Mouse (Mus musculus): ENCODE data around the gene Eml4.

The Eml4 gene

GRCm38 (mm10) chr17:83378444-83378762, 27.7 kb downstream of the Eml4 start:
- DNase-seq (ENCODE audit: extremely low spot score, low read depth, low spot score) = no peak

- no peak for DNase-seq (ENCODE audit: extremely low spot score, low read depth, low spot score)
Measured at GRCm38 (mm10) chr17:83379366-83379765, 28.6 kb downstream of the Eml4 start.

DNA sequence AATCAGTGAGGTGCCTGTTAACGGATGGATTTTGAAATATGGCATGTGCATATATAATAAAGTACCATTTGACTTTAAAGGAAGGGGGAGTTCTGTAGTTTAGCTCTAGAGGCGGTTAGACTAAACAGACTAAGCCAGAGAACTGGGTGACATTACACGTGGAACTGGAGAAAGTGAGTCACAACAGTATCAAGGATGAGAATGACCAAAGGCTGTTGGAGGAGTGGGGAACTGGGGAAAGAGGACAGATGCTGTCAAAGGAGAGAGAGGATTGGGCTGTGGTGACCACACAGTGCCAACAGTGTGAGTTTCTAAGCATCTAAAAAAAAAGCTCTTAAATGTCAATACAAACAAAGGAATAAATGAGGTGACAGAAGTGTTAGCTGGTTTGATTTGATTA, 29.1 kb downstream of the Eml4 start:
- no peak for DNase-seq (ENCODE audit: extremely low spot score, low read depth, low spot score)

- DNase-seq (ENCODE audit: extremely low spot score, low read depth, low spot score) = no peak
Measured at GRCm38 (mm10) chr17:83382752-83383151, 32.0 kb downstream of the Eml4 start.

- DNase-seq (ENCODE audit: extremely low spot score, low read depth, low spot score) = no peak
Measured at GRCm38 (mm10) chr17:83384981-83385380, 34.2 kb downstream of the Eml4 start.

- DNase-seq (ENCODE audit: extremely low spot score, low read depth, low spot score) = no peak
Measured at GRCm38 (mm10) chr17:83387161-83387560, 36.4 kb downstream of the Eml4 start.

DNA sequence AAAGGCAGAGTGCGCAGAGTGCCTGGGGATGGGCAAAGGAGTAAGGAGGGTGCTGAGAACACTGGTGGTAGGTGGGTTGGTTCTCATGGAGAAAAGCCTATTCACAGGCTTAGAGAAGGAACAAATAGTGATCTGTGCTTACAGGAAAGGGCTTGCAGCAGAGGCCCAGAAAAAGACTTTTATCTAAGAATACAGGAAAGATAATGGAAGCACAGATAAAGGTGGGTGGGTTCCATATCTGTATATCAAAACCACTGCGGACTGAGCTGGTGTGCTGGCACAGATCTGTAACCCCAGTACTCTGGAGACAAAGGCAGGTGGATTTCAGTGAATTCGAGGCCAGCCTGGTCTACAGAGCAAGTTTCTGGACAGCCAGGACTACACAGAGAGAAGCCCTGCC, 43.3 kb downstream of the Eml4 start:
- DNase-seq (ENCODE audit: extremely low spot score, low read depth, low spot score) = no peak

DNA sequence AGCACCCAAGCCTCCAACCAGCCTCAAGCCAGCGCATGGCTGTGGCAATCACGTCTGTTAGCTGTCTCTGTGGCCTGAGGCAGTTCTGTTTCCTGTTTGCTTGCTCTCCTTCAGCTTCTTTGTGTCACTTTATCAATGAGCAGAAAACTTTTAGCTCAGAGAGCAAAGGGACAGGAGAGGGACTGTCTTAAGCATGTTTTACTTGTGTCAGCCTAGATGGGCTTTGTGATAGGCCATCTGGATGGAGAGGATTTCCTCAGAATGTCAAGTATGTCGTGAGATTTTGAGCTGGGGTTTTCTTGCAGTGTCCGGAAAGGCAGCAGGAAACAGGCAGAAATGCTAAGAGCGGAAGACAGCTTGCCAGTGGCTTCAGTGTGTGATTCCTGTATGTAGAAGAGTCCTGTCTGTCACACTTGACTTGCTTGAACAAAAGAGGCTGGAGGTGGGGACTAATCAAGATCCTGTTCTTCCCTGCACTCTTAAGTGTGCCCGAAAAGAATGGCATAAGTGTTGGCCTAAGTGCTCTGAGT, 46.9 kb downstream of the Eml4 start:
- DNase-seq (ENCODE audit: extremely low spot score, low read depth, low spot score) = no peak

DNA sequence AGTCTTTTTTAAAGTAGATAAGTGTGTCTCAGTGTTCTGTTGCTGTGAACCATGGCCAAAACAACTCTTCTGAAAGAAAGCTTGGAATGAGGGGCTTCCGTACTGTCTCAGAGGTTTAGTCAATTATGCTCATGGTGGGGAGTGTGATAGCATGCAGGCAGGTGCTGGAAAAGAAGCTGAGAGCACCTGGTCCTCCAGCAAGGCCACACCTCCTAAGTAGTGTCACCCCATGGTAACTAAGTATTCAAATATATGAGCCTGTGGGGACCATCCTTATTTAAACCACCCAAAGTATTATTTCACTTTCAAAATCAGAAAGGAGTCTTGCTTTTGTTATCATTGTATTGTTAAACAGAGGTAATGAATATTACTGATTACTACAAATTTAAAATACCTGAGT, 48.0 kb downstream of the Eml4 start:
- no peak for DNase-seq (ENCODE audit: extremely low spot score, low read depth, low spot score)

- no peak for DNase-seq (ENCODE audit: extremely low spot score, low read depth, low spot score)
Measured at GRCm38 (mm10) chr17:83430607-83431006, 79.9 kb downstream of the Eml4 start.

DNA sequence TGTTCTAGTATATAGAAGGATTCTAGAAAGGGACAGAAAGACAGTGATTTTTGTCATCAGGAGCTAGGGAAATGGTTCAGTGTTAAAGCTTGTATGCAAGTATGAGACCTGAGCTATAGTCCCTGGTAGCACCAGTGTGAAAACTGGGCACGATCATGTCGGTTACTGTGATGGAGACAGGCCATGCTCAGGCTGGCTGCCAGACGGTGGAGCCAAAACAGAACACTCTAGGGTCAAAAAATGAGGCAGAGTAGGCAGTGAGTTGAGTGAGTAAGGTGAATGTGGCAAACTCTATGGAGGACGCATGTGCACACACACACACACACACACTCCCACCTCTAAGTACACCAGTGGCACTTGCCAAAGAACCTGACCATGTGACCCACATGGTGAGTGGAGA, 92.7 kb downstream of the Eml4 start:
- no peak for DNase-seq (ENCODE audit: extremely low spot score, low read depth, low spot score)

DNA sequence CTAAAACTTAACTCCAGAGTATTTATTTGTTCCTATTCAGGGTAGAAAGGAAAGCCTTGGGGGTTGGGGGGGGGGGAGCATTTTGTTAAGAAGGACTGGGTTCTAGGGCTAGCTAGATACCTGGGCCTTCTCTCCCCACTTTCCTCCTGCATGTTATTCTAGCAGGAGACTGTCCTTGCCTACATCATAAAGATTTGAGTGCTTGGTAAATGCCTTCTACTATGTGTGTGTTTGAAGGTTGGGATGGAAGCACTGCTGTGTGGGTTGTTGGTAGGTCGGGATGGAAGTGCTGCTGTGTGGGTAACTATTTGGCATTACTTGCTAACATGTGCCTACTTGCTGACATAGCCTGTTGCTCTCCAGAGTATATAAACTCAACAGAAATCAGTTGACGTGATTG, 98.9 kb downstream of the Eml4 start:
- no peak for DNase-seq (ENCODE audit: extremely low spot score, low read depth, low spot score)

DNA sequence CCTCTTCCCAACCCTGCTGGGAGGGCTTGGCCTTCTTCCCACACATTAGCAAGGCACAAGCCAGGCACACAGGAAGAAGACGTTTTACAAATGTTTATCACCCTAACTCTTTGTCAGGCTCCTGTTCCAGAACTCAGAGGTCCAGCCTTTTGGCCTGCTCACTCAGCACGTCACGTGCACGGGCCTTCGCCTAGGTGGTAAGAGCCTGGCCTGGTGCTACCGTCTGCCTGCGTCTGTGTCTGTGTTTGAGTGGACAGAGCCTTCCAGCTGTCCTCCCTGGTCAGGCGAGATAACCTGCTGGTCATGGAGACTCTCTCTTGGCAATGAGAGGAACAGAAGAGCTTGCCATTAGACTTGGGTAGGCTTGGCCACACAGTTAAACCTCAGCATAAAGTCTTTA, 100.6 kb downstream of the Eml4 start:
- DNase-seq (ENCODE audit: extremely low spot score, low read depth, low spot score) = no peak

GRCm38 (mm10) chr17:83451796-83452195, 101.1 kb downstream of the Eml4 start:
- DNase-seq (ENCODE audit: extremely low spot score, low read depth, low spot score) = no peak

- DNase-seq (ENCODE audit: extremely low spot score, low read depth, low spot score) = no peak
Measured at GRCm38 (mm10) chr17:83452451-83452850, 101.7 kb downstream of the Eml4 start.

DNA sequence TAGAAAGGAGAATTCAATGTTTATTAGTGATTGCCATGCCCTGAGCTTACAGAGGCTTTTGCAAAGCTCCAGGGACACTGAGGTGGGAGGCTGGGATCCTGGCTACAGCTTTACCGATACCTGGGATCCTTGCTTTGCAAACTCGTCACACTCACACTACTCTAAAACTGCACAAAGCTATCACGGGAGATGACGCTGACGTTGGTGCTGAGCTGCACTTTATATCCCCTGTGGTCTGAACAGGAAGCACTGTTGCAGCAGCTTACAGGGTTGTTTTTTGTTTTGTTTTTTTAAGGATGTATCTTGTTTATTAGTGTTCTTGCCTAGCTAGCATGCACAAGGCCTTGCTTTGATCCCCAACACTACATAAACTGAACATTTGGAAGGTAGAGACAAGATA, 102.9 kb downstream of the Eml4 start:
- DNase-seq (ENCODE audit: extremely low spot score, low read depth, low spot score) = no peak

GRCm38 (mm10) chr17:83457271-83457670, 106.5 kb downstream of the Eml4 start:
- DNase-seq (ENCODE audit: extremely low spot score, low read depth, low spot score) = no peak

- DNase-seq (ENCODE audit: extremely low spot score, low read depth, low spot score) = no peak
Measured at GRCm38 (mm10) chr17:83465969-83466368, 115.2 kb downstream of the Eml4 start.

DNA sequence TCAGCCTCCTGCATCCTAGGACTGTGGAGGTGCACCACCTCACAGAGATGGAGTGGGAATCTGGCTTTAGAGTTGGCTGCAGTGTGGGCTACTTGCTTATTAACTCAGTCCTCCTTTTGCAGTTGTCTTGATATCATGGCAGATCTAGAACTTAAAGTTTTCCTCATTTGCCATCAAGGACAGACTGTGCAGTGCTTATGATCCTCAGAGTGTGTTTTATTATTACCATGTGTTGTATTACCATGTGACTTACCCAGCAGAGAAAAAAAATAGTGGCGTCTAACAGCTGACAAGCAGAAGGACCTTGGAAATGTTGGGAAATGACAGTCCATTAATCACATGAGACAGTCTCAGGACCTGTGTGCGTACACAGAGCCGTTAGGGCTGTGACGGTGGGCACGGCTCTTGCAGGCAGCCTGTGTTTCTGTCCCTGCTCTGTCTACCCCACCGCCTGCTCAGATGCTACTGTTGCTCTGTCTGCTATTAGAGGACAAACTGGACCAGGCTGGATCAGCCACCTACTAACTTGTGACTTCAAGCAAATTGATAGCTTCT, 116.0 kb downstream of the Eml4 start:
- no peak for DNase-seq (ENCODE audit: extremely low spot score, low read depth, low spot score)

DNA sequence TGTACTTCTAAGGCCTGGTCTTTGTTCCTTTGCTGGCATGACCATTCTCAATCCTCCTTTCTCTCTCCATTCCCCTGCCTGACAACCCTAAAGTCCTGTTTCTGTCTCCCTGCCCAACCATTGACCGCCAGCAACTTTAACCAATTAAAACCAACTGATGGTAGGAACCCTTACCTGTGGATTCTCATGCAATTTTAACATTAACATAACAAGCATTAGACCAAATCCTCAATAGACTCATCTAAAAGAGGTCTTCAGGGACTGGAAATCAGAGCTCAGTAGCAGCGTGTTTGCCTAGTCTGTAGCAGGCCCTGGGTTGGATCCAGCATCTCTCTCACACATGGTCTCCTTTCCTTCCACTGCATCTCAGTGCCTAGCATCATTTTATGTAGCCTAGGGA, 118.9 kb downstream of the Eml4 start:
- DNase-seq (ENCODE audit: extremely low spot score, low read depth, low spot score) = no peak

DNA sequence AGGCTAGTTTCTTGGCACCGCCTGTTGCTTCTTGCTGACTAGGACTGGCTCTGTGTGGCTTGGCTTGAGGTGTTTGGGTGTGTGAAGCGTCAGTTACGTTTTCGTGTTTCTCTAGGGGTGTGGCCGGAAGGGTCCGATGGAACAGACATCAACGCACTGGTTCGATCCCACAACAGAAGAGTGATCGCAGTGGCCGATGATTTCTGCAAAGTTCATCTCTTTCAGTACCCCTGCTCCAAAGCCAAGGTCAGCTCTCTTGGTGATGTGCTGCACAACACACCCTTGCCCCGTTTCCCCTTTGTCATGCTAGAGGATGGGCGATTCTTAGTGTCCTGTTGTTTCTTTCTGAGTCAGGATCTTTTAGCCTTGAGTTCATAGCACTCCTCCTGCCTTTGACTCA, 126.4 kb downstream of the Eml4 start:
- no peak for DNase-seq (ENCODE audit: extremely low spot score, low read depth, low spot score)

DNA sequence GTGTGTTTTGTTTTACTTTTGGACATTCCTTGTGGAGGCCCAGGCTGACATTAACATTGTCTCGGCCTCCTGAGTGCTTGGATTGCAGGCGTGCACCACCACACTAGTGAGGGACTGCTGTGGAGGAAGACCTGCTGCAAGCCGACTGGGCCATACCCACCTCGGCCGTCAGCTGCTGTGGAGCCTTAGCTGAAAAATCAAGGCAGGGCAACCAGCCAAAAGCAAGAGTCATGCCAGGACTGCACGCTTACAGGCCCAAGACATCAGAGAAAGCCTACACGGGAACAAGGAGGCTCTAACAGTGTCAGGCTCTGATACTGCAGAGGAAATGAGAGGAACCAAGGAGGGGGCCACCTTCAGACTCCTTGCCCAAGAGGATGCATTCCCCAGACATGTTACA, 130.8 kb downstream of the Eml4 start:
- DNase-seq (ENCODE audit: extremely low spot score, low read depth, low spot score) = no peak

DNA sequence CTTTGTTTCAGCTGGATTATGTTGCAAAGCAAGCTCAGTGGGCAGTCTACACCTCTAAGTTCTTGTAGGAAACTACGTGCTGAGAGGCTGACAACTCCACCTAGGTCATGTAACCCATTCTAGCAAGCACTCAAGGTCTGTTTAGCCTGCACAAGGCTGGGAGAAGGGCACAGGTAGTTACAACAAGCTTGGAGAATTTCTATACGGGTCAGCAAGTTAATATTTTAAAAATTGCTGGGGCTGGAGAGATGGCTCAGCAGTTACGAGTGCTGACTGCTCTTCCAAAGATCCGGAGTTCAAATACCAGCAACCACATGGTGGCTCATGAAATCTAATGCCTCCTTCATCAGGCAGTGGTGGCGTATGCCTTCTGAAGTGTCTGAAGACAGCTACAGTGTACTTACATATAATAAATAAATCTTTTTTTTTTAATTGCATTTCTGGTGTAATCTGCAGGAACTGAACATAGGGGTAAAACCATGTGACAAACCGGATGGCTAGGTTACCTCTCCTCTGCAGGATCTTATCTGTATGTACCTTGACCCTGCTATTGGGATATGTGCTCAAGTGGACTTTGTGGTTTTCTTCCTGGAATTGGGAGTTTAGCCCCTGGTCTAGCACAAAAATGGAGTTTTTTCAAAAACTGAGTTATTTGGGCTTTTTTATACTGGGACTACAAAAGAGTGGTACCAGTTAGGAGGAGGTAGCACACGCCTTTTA, 132.2 kb downstream of the Eml4 start:
- DNase-seq (ENCODE audit: extremely low spot score, low read depth, low spot score) = no peak

Data from hindlimb bud, embryonic 11.5 days (tissue).